Mouse (Mus musculus) midbrain, postnatal 0 days (tissue): ENCODE results near the gene Olfr733. TPM values are rescaled to one million over a fixed set of nuclear protein-coding genes. Genes with fewer than 3 reads are reported as not detected.

Experiments
- ATAC-seq: fragments of 200-750 bp; cut with Nextera tagmentation; 2 replicates; pipeline ENCODE4 v1.8.0; 2017; ENCODE audit warnings: moderate number of reproducible peaks, mild to moderate bottlenecking, moderate TSS enrichment, moderate library complexity; ENCODE audit not compliant: low FRiP score
- DNase-seq: peaks from one replicate; pipeline ENCODE4 v3.0.0-alpha.2; 2015; ENCODE audit warnings: low spot score
- H3K27ac ChIP-seq: fragments of 300-500 bp; sonication (generic); 2 replicates; pipeline ENCODE4 v1.5.1; 2014; ENCODE audit warnings: low read depth, mild to moderate bottlenecking, low read length, mixed read lengths
- H3K27me3 ChIP-seq: fragments of 300-500 bp; sonication (generic); 2 replicates; pipeline ENCODE4 v1.6.1; 2014; ENCODE audit warnings: low read length, control low read depth, mixed read lengths; ENCODE audit not compliant: insufficient read depth
- H3K36me3 ChIP-seq: fragments of 300-500 bp; sonication (generic); 2 replicates; pipeline ENCODE4 v1.6.1; 2014; ENCODE audit warnings: low read length, control low read depth, mixed read lengths; ENCODE audit not compliant: insufficient read depth
- H3K4me1 ChIP-seq: fragments of 300-500 bp; sonication (generic); 2 replicates; pipeline ENCODE4 v1.6.1; 2014; ENCODE audit warnings: mild to moderate bottlenecking, control low read depth, antibody characterized with exemption, low read length, mixed read lengths; ENCODE audit not compliant: insufficient read depth
- H3K4me2 ChIP-seq: fragments of 300-500 bp; sonication (generic); 2 replicates; pipeline ENCODE4 v1.6.1; 2014; ENCODE audit warnings: low read depth, mild to moderate bottlenecking, low read length, mixed read lengths; ENCODE audit not compliant: poor library complexity, severe bottlenecking
- H3K4me3 ChIP-seq: fragments of 300-500 bp; sonication (generic); 2 replicates; pipeline ENCODE4 v1.5.1; 2014; ENCODE audit warnings: low read depth, mild to moderate bottlenecking, low read length, moderate library complexity
- H3K9ac ChIP-seq: fragments of 300-500 bp; sonication (generic); replicated peaks from 2 replicates; pipeline ENCODE4 v1.6.1; 2014; ENCODE audit warnings: mild to moderate bottlenecking, low read length, moderate library complexity, mixed read lengths; ENCODE audit not compliant: poor library complexity, severe bottlenecking
- H3K9me3 ChIP-seq: fragments of 300-500 bp; sonication (generic); 2 replicates; pipeline ENCODE4 v1.6.1; 2016; ENCODE audit warnings: low read length, control low read depth
- CTCF ChIP-seq: IDR thresholded peaks from 2 replicates; pipeline ENCODE4 v1.5.1; 2016; ENCODE audit warnings: antibody characterized with exemption, mild to moderate bottlenecking
- WGBS: fragments of 180-500 bp; shearing (Covaris S2); extraction: QIAGEN DNeasy Blood & Tissue Kit; methylation state at CpG from one replicate; pipeline ENCODE4 v1.1.7; 2014; 5-methylcytosine and 5-hydroxymethylcytosine counted together
- polyA plus RNA-seq: library from polyadenylated mRNA; unstranded; fragments of >200 nt; fragmentation: Nextera tagmentation; extraction: Ambion mirVana; gene quantifications from 2 replicates; pipeline ENCODE4 v1.2.1, GENCODE M21; 2015
- total RNA-seq: library from RNA; depleted of rRNA; stranded (reverse); fragments of >200 nt; gene quantifications from 2 replicates; pipeline ENCODE4 v1.2.3, GENCODE M21; 2014; rRNA removed

Gene Olfr733
- total RNA-seq (not detected in 2 replicates), polyA plus RNA-seq (not detected in 2 replicates)

GRCm38 (mm10) chr14:50301422-50301821 is at the start of gene Olfr733:
TSS of gene Olfr733 (minus strand) at chr14:50301522.
- H3K9ac ChIP-seq: no peak within 1 kb of the TSS
- H3K4me1 ChIP-seq: no peaks in the 10 kb centered on the region
- no peak within 1 kb of the TSS for H3K4me3 ChIP-seq
- no peaks in the 10 kb centered on the region for H3K36me3 ChIP-seq
- DNase-seq (no peak), ATAC-seq (no peak)
- no peaks in the 10 kb centered on the region for H3K27me3 ChIP-seq
- no peak for TF ChIP-seq CTCF
- H3K9me3 ChIP-seq: no peaks in the 10 kb centered on the region
- H3K27ac ChIP-seq: no peak within 1 kb of the TSS
- no peak within 1 kb of the TSS for H3K4me2 ChIP-seq

GRCm38 (mm10) chr14:50348796-50349195 is 47.5 kb upstream of the Olfr733 start, which contains the start of gene Olfr735:
TSS of gene Olfr735 (minus strand) at chr14:50348872.
- Histone ChIP-seq H3K9me3 (no peaks in the 10 kb centered on the region), H3K4me3 (no peak within 1 kb of the TSS), H3K27ac (no peak within 1 kb of the TSS), H3K36me3 (no peaks in the 10 kb centered on the region), H3K9ac (no peak within 1 kb of the TSS), H3K4me2 (no peak within 1 kb of the TSS), H3K4me1 (no peaks in the 10 kb centered on the region), H3K27me3 (no peaks in the 10 kb centered on the region)
- WGBS: 80% methylated on average over 2 of the region's 2 CpGs
- DNase-seq: peak; percentile 31
- no peak for TF ChIP-seq CTCF
- no peak for ATAC-seq

DNA sequence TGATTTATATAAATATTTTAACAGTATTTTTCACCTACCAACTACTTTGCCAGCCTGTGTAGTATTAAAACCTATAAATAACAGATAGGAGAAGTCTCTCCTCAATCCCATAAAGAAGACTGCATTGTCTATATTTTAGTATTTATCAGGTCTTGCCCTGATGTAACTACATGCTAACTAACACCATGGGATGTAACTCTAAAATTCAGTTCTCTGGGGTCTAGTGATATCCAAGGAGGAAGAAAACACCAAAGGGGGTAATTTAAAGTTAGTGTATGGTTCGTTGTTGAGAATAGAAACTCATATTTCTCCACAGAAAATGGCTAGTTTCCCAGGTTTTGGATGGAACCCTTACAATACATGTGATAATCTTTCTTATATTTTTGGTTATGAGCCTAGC is 25.3 kb upstream of the Olfr733 start, which contains the start of gene Olfr734:
TSS of gene Olfr734 (minus strand) at position 101 of the 400 bp plus-strand sequence.
- WGBS: 66% methylated on average over 1 of the region's 1 CpGs
- no peak within 1 kb of the TSS for H3K9ac ChIP-seq
- H3K27me3 ChIP-seq: no peaks in the 10 kb centered on the region
- no peak for ATAC-seq
- TF ChIP-seq CTCF: no peak
- H3K36me3 ChIP-seq: no peaks in the 10 kb centered on the region
- no peak within 1 kb of the TSS for H3K4me3 ChIP-seq
- H3K4me2 ChIP-seq: no peak within 1 kb of the TSS
- no peak within 1 kb of the TSS for H3K27ac ChIP-seq
- H3K4me1 ChIP-seq: no peaks in the 10 kb centered on the region
- H3K9me3 ChIP-seq: no peaks in the 10 kb centered on the region
- no peak for DNase-seq

DNA sequence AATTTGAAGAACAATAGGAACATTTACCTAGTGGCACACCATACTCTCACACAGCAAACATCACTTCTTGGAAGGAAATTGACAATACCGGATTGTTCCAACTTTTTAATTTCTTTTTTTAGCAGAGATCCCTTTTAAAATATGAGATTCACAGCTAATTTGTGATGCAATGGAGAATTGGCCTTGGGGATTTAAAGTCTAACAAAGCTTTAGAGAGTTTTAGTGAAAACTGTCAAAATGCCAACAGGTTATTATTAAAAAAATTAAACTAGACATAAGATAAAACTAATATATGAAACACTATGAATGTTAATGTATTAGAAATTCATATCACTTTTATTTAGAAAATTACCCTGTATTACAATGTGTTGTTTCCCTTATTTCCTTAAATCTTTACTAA is 17.2 kb downstream of the Olfr733 start, which contains the start of gene Olfr732:
TSS of gene Olfr732 (minus strand) at position 101 of the 400 bp plus-strand sequence.
- no peak within 1 kb of the TSS for H3K27ac ChIP-seq
- WGBS: 90% methylated on average over 1 of the region's 1 CpGs
- TF ChIP-seq CTCF: no peak
- no peaks in the 10 kb centered on the region for H3K27me3 ChIP-seq
- no peaks in the 10 kb centered on the region for H3K4me1 ChIP-seq
- no peak within 1 kb of the TSS for H3K9ac ChIP-seq
- no peaks in the 10 kb centered on the region for H3K9me3 ChIP-seq
- DNase-seq (no peak), ATAC-seq (no peak)
- no peak within 1 kb of the TSS for H3K4me3 ChIP-seq
- no peak within 1 kb of the TSS for H3K4me2 ChIP-seq
- H3K36me3 ChIP-seq: no peaks in the 10 kb centered on the region

Other genes with a start within 250 kb of the Olfr733 start
- gene Olfr726, start 210.6 kb downstream of the Olfr733 start, total RNA-seq: not detected in 2 replicates
- gene Olfr726, start 210.6 kb downstream of the Olfr733 start, polyA plus RNA-seq: not detected in 2 replicates
- not detected in 2 replicates for gene Olfr727, start 178.3 kb downstream of the Olfr733 start, total RNA-seq
- not detected in 2 replicates for gene Olfr727, start 178.3 kb downstream of the Olfr733 start, polyA plus RNA-seq
- gene Olfr728, start 158.8 kb downstream of the Olfr733 start, total RNA-seq: not detected in 2 replicates
- gene Olfr728, start 158.8 kb downstream of the Olfr733 start, polyA plus RNA-seq: not detected in 2 replicates
- gene Olfr729, start 148.6 kb downstream of the Olfr733 start, total RNA-seq: not detected in 2 replicates
- gene Olfr729, start 148.6 kb downstream of the Olfr733 start, polyA plus RNA-seq: not detected in 2 replicates
- not detected in 2 replicates for gene Olfr730, start 113.3 kb downstream of the Olfr733 start, total RNA-seq
- gene Olfr730, start 113.3 kb downstream of the Olfr733 start, polyA plus RNA-seq: not detected in 2 replicates
- gene Olfr731, start 59.7 kb downstream of the Olfr733 start, total RNA-seq: not detected in 2 replicates
- not detected in 2 replicates for gene Olfr731, start 59.7 kb downstream of the Olfr733 start, polyA plus RNA-seq
- gene Olfr732, start 17.3 kb downstream of the Olfr733 start, total RNA-seq: not detected in 2 replicates
- not detected in 2 replicates for gene Olfr732, start 17.3 kb downstream of the Olfr733 start, polyA plus RNA-seq
- gene Olfr734, start 25.2 kb upstream of the Olfr733 start, total RNA-seq: not detected in 2 replicates
- not detected in 2 replicates for gene Olfr734, start 25.2 kb upstream of the Olfr733 start, polyA plus RNA-seq
- not detected in 2 replicates for gene Olfr735, start 47.4 kb upstream of the Olfr733 start, total RNA-seq
- gene Olfr735, start 47.4 kb upstream of the Olfr733 start, polyA plus RNA-seq: not detected in 2 replicates
- gene Tlr11, start 56.4 kb upstream of the Olfr733 start, total RNA-seq: not detected in 2 replicates
- gene Tlr11, start 56.4 kb upstream of the Olfr733 start, polyA plus RNA-seq: not detected in 2 replicates
- not detected in 2 replicates for gene Olfr736, start 79.6 kb upstream of the Olfr733 start, total RNA-seq
- not detected in 2 replicates for gene Olfr736, start 79.6 kb upstream of the Olfr733 start, polyA plus RNA-seq
- gene Olfr738, start 106.0 kb upstream of the Olfr733 start, total RNA-seq: not detected in 2 replicates
- not detected in 2 replicates for gene Olfr738, start 106.0 kb upstream of the Olfr733 start, polyA plus RNA-seq
- gene Olfr739, start 117.1 kb upstream of the Olfr733 start, total RNA-seq: not detected in 2 replicates
- not detected in 2 replicates for gene Olfr739, start 117.1 kb upstream of the Olfr733 start, polyA plus RNA-seq
- gene Olfr740, start 144.0 kb upstream of the Olfr733 start, total RNA-seq: not detected in 2 replicates
- gene Olfr740, start 144.0 kb upstream of the Olfr733 start, polyA plus RNA-seq: not detected in 2 replicates
- not detected in 2 replicates for gene Olfr741, start 171.2 kb upstream of the Olfr733 start, total RNA-seq
- not detected in 2 replicates for gene Olfr741, start 171.2 kb upstream of the Olfr733 start, polyA plus RNA-seq
- not detected in 2 replicates for gene Olfr742, start 202.1 kb upstream of the Olfr733 start, total RNA-seq
- gene Olfr742, start 202.1 kb upstream of the Olfr733 start, polyA plus RNA-seq: not detected in 2 replicates
- not detected in 2 replicates for gene Olfr743, start 220.3 kb upstream of the Olfr733 start, total RNA-seq
- not detected in 2 replicates for gene Olfr743, start 220.3 kb upstream of the Olfr733 start, polyA plus RNA-seq